Mouse (Mus musculus): ENCODE results near the gene Inhbc.

DNA sequence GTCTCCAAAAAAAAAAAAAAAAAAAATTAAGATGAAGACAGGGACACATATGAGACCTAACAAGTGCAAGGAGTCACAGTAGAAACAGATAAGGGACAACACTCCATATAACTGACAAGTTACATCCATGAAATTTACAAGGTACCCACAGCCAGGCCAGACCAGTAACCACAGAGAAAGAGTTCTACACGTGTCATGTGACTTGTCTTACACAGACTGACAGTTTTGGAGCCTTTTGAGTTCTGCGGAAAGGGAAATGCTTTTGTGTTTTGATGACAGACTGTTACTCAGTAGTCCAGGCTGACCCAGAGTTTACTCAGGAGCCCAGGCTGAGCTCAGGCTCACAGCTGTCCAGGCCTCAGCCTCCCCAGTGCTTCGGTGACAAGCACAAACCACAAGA lies 27.2 kb downstream of the Inhbc start:
- TF ChIP-seq CTCF (IDR thresholded peaks at IDR 0.05; ENCODE audit: low read depth) (no peak), EP300 (IDR thresholded peaks at IDR 0.05; ENCODE audit: low read depth) (no peak)

Measured in heart, postnatal 0 days (tissue).